Mouse (Mus musculus): ENCODE results near the gene Cenpx. TPM values are rescaled to one million over a fixed set of nuclear protein-coding genes. Genes with fewer than 3 reads are reported as not detected.
"Not testable (repeated sequence)": the region's sequence is repeated elsewhere in the genome, so short reads cannot be mapped to it uniquely, and the experiment has no call there.

Gene Cenpx
- polyA plus RNA-seq, 1 experiment from 2014 or later, result 21.7 TPM

- no peaks in the 10 kb centered on the region for H3K27me3 ChIP-seq
- POLR2A ChIA-PET, result no interaction called here
- CTCF ChIA-PET, result interaction anchor here (1.5 kb wide), 1 partner anchor 43 kb away, joined by 5 read pairs; no protein-coding TSS in a partner anchor
- DNase-seq (ENCODE audit: low read depth, low spot score) (peak; percentile 73), ATAC-seq (no peak)
- no peak for TF ChIP-seq CTCF (IDR thresholded peaks at IDR 0.05)
- in situ Hi-C loops (cut with MboI; ENCODE audit: low pct_unique_long_range_greater_than_20kb), result no loop called here
Observed at GRCm38 (mm10) chr11:120733521-120733920, 20.0 kb upstream of the Cenpx start.

GRCm38 (mm10) chr11:120731858-120732680, 18.5 kb upstream of the Cenpx start, which contains the start of gene Cbr2:
Gene Cbr2, minus strand, starts transcription at chr11:120732114.
- peak; percentile 25 for DNase-seq (ENCODE audit: low read depth, low spot score)
- TF ChIP-seq CTCF (IDR thresholded peaks at IDR 0.05), result no peak

GRCm38 (mm10) chr11:120731395-120731794, 17.9 kb upstream of the Cenpx start:
- no peak for ATAC-seq
- CTCF ChIA-PET, result interaction anchor here (1.0 to 1.3 kb wide), 2 partner anchors 9 to 45 kb away, joined by 3 to 4 read pairs; no protein-coding TSS in a partner anchor
- H3K27me3 ChIP-seq, result no peaks in the 10 kb centered on the region
- no peak for TF ChIP-seq CTCF (IDR thresholded peaks at IDR 0.05)
- no peak for DNase-seq (ENCODE audit: low read depth, low spot score)
- in situ Hi-C loops (cut with MboI; ENCODE audit: low pct_unique_long_range_greater_than_20kb), result no loop called here
- POLR2A ChIA-PET, result no interaction called here

More at GRCm38 (mm10) chr11:120731858-120732680, 18.5 kb upstream of the Cenpx start, which contains the start of gene Cbr2:
- no peaks in the 10 kb centered on the region for H3K27me3 ChIP-seq
- peak; percentile 9 for ATAC-seq
- in situ Hi-C loops (cut with MboI; ENCODE audit: low pct_unique_long_range_greater_than_20kb), result no loop called here
- ChIA-PET CTCF (interaction anchor here (1.0 to 1.5 kb wide), 3 partner anchors 10 to 44 kb away, joined by 3 to 5 read pairs (median 4); no protein-coding TSS in a partner anchor), POLR2A (no interaction called here)

GRCm38 (mm10) chr11:120730331-120730870, 16.9 kb upstream of the Cenpx start:
- POLR2A ChIA-PET, result no interaction called here
- no peak for ATAC-seq
- DNase-seq (ENCODE audit: low read depth, low spot score), result no peak
- H3K27me3 ChIP-seq, result no peaks in the 10 kb centered on the region
- in situ Hi-C loops (cut with MboI; ENCODE audit: low pct_unique_long_range_greater_than_20kb), result no loop called here
- no peak for TF ChIP-seq CTCF (IDR thresholded peaks at IDR 0.05)
- CTCF ChIA-PET, result no interaction called here

DNA sequence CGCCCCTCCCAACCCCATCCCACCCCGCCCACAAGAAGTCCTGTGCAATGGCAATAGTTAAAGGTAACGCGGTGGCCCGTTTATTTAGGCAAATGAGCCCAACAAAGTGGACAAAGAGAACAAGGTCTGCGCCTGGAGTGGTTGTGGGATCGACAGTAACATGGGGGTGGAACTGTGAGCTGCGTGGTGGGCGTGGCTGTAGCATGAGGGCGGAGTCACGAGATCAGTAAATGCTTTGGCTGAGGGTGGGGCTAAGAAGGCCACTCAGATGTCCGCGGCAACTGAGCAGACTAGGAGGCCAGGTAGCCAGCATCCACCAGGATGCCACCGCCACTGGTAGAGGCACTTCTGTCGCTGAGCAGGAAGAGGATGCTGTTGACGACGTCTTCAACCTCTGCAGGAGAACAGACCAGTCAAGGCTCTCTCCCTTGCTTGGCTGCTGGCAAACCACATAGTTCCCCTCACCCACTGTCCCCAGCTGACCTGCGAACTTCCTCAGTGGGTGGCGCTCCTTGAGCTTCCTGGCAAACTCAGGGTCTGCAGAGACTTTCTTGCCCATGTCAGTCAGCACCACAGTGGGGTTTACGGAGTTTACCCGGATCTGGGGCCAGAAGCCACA, 16.0 kb upstream of the Cenpx start:
- in situ Hi-C loops (cut with MboI; ENCODE audit: low pct_unique_long_range_greater_than_20kb), result loop anchor here (5.0 kb wide), 1 partner anchor 48 kb away; no protein-coding TSS in a partner anchor
- POLR2A ChIA-PET; ATAC-seq; DNase-seq (ENCODE audit: low read depth, low spot score); H3K27me3 ChIP-seq: not testable (repeated sequence)
- CTCF ChIA-PET, result interaction anchor here (1.3 to 2.6 kb wide), 2 partner anchors 9 to 47 kb away, joined by 3 to 16 read pairs; no protein-coding TSS in a partner anchor

- H3K27me3 ChIP-seq, result no peaks in the 10 kb centered on the region
- in situ Hi-C loops (cut with MboI; ENCODE audit: low pct_unique_long_range_greater_than_20kb), result loop anchor here (5.0 kb wide), 1 partner anchor 49 kb away; no protein-coding TSS in a partner anchor
- DNase-seq (ENCODE audit: low read depth, low spot score) (no peak), ATAC-seq (no peak)
- TF ChIP-seq CTCF (IDR thresholded peaks at IDR 0.05), result no peak
- ChIA-PET POLR2A (no interaction called here), CTCF (interaction anchor here (1.3 to 2.6 kb wide), 2 partner anchors 8 to 48 kb away, joined by 3 to 16 read pairs; no protein-coding TSS in a partner anchor)
Observed at GRCm38 (mm10) chr11:120728530-120729240, 15.1 kb upstream of the Cenpx start.

- in situ Hi-C loops (cut with MboI; ENCODE audit: low pct_unique_long_range_greater_than_20kb), result loop anchor here (5.0 kb wide), 1 partner anchor 50 kb away; no protein-coding TSS in a partner anchor
- TF ChIP-seq CTCF (IDR thresholded peaks at IDR 0.05), result no peak
- ChIA-PET POLR2A (no interaction called here), CTCF (interaction anchor here (2.6 kb wide), 1 partner anchor 49 kb away, joined by 16 read pairs; no protein-coding TSS in a partner anchor)
- DNase-seq (ENCODE audit: low read depth, low spot score) (no peak), ATAC-seq (no peak)
- H3K27me3 ChIP-seq, result no peaks in the 10 kb centered on the region
Observed at GRCm38 (mm10) chr11:120727564-120727963, 14.0 kb upstream of the Cenpx start.

- no peaks in the 10 kb centered on the region for H3K27me3 ChIP-seq
- CTCF ChIA-PET, result interaction anchor here (2.6 kb wide), 1 partner anchor 49 kb away, joined by 16 read pairs; no protein-coding TSS in a partner anchor
Observed at GRCm38 (mm10) chr11:120727169-120727527, 13.6 kb upstream of the Cenpx start, which contains the start of gene Dcxr. Gene Dcxr, minus strand, starts transcription at chr11:120727281.

GRCm38 (mm10) chr11:120726243-120727168, 13.0 kb upstream of the Cenpx start:
- ATAC-seq (no peak), DNase-seq (ENCODE audit: low read depth, low spot score) (no peak)
- CTCF ChIA-PET, result interaction anchor here (1.2 to 7.6 kb wide), 3 partner anchors 11 to 50 kb away, joined by 3 to 81 read pairs (median 16); no protein-coding TSS in a partner anchor
- TF ChIP-seq CTCF (IDR thresholded peaks at IDR 0.05), result no peak
- in situ Hi-C loops (cut with MboI; ENCODE audit: low pct_unique_long_range_greater_than_20kb), result loop anchor here (5.0 kb wide), 1 partner anchor 51 kb away; no protein-coding TSS in a partner anchor
- POLR2A ChIA-PET, result no interaction called here
- no peaks in the 10 kb centered on the region for H3K27me3 ChIP-seq

More at GRCm38 (mm10) chr11:120727169-120727527, 13.6 kb upstream of the Cenpx start, which contains the start of gene Dcxr:
- TF ChIP-seq CTCF (IDR thresholded peaks at IDR 0.05), result no peak
- peak; percentile 86 for ATAC-seq
- peak; percentile 83 for DNase-seq (ENCODE audit: low read depth, low spot score)
- POLR2A ChIA-PET, result no interaction called here
- in situ Hi-C loops (cut with MboI; ENCODE audit: low pct_unique_long_range_greater_than_20kb), result loop anchor here (5.0 kb wide), 1 partner anchor 50 kb away; no protein-coding TSS in a partner anchor
